Mouse (Mus musculus) cortical plate, adult 2 months (tissue): ENCODE measurements around the gene Zdhhc22. TPM values are rescaled to one million over a fixed set of nuclear protein-coding genes. Genes with fewer than 3 reads are reported as not detected.

Experiments
- H3K27ac ChIP-seq: fragments of 200-500 bp; 2 replicates; pipeline ENCODE4 v1.5.1; 2012; ENCODE audit warnings: low read length, control low read depth, inconsistent platforms; ENCODE audit not compliant: insufficient read depth
- H3K4me1 ChIP-seq: fragments of 200-500 bp; 2 replicates; pipeline ENCODE4 v1.6.1; 2011; ENCODE audit warnings: low read length; ENCODE audit not compliant: control insufficient read depth, insufficient read depth
- H3K4me3 ChIP-seq: fragments of 200-500 bp; 2 replicates; pipeline ENCODE4 v1.5.1; 2011; ENCODE audit warnings: mild to moderate bottlenecking, low read length, control low read depth; ENCODE audit not compliant: insufficient read depth
- CTCF ChIP-seq: fragments of 200-500 bp; IDR thresholded peaks from 2 replicates; pipeline ENCODE4 v1.5.1; 2011; ENCODE audit warnings: mild to moderate bottlenecking, control low read depth, low read length; ENCODE audit not compliant: insufficient read depth; ENCODE audit errors: extremely low read depth
- POLR2A ChIP-seq: fragments of 200-500 bp; IDR thresholded peaks from 2 replicates; pipeline ENCODE4 v1.6.1; 2011; ENCODE audit warnings: mild to moderate bottlenecking, low read length, control low read depth; ENCODE audit not compliant: insufficient read depth; ENCODE audit errors: extremely low read depth
- polyA plus RNA-seq: library from polyadenylated mRNA; depleted of rRNA; stranded (reverse); fragments of >200 nt; gene quantifications from 2 replicates; pipeline ENCODE4 v1.2.3, GENCODE M21; 2012; rRNA removed

The Zdhhc22 gene
- polyA plus RNA-seq, 1 experiment: 61.1 TPM

GRCm38 (mm10) chr12:86930934-86931729, 59.1 kb downstream of the Zdhhc22 start:
- TF ChIP-seq CTCF (no peak), POLR2A (no peak)
- Histone ChIP-seq H3K27ac (peak overlapping the region; percentile 27; the same call in 1 of the 2 replicates), H3K4me3 (no peak overlapping the region), H3K4me1 (no peaks in the 10 kb centered on the region; the same call in 1 of the 2 replicates)

Other genes with a start within 250 kb of the Zdhhc22 start
- 35.7 and 37.1 TPM in 2 replicates for gene Irf2bpl, start 105.6 kb downstream of the Zdhhc22 start, polyA plus RNA-seq
- 83.7 and 84.4 TPM in 2 replicates for gene Cipc, start 43.4 kb downstream of the Zdhhc22 start, polyA plus RNA-seq
- gene Tmem63c, start 30.9 kb upstream of the Zdhhc22 start, polyA plus RNA-seq: 39.0 and 41.3 TPM in 2 replicates
- gene Ngb, start 112.1 kb upstream of the Zdhhc22 start, polyA plus RNA-seq: 8.9 and 9.5 TPM in 2 replicates
- gene Gstz1, start 156.7 kb upstream of the Zdhhc22 start, polyA plus RNA-seq: 93.6 and 96.5 TPM in 2 replicates
- gene Pomt2, start 157.5 kb upstream of the Zdhhc22 start, polyA plus RNA-seq: 19.0 and 19.3 TPM in 2 replicates
- 2.8 and 3.4 TPM in 2 replicates for gene Samd15, start 209.3 kb upstream of the Zdhhc22 start, polyA plus RNA-seq
- 20.5 and 21.5 TPM in 2 replicates for gene Tmed8, start 210.0 kb upstream of the Zdhhc22 start, polyA plus RNA-seq
- gene Noxred1, start 248.3 kb upstream of the Zdhhc22 start, polyA plus RNA-seq: 2.0 and 2.5 TPM in 2 replicates